Mouse (Mus musculus) lung, adult 2 months (tissue): ENCODE measurements at regions not wholly inside any gene's neighbourhood (a gene's known extent, or its start where the extent isn't known, plus 50 kb on each side); places are given as distances from the start of the nearest gene placed in this dataset.

ENCODE experiments used
- CTCF ChIP-seq: fragments of 200-500 bp; IDR thresholded peaks from 2 replicates; pipeline ENCODE4 v1.5.1; 2011; ENCODE audit warnings: mild to moderate bottlenecking, low read length, control low read depth; ENCODE audit not compliant: insufficient read depth
- POLR2A ChIP-seq: fragments of 200-500 bp; IDR thresholded peaks from 2 replicates; pipeline ENCODE4 v1.6.1; 2011; ENCODE audit warnings: low read depth, mild to moderate bottlenecking, control low read depth, low read length, borderline replicate concordance; ENCODE audit errors: extremely low read depth

GRCm38 (mm10) chr3:103513411-103513810, 61.6 kb upstream of the Syt6 start:
- TF ChIP-seq CTCF: no peak
- no peak for TF ChIP-seq POLR2A
